Mouse (Mus musculus): ENCODE results near the gene Ube2f. TPM values are rescaled to one million over a fixed set of nuclear protein-coding genes. Genes with fewer than 3 reads are reported as not detected.

Ube2f gene
- total RNA-seq (2021), result 10 to 100 TPM; 49.3 to 55.0 TPM

DNA sequence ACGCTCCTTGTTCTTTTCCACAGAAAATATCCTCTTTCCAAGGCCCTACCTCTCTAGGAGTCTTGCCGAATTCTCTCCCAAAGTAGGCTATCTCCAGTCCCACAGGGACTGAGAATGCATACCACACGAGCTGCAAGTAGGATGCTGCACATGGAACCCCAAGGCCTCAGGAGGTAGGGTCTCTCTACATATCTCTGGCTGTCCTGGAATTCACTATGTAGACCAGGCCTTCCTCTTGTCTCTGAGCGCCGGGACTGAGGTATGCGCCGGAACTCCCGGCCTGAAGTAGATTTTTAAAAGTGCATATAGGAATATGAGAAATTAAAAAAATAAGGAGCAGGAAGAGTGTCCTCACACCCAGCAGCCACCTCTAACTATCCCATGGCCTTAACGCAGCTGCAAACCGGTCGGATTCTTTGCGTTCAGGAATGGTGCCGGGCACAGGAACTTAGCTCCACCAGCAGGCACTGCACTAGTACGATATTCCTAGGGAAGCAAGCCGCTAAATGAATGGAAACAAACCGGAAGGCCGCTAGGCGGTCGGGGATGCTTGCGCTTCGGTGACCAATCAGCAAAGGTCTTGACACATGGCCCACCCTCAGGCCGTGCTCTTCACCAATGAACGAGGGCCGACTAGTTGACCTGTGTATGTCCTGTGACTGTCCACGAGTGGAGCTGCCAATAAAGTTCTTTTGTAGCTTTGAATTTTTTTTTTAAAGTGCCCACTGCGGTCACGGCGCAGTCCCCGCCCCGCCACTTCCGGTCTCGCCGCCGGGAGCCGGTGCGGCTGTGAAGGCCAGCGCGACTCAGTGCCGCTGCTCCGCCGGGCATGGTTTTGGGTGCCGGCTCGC, at the start of gene Ube2f:
Gene Ube2f (plus strand): TSS at position 741 of the 851 bp plus-strand sequence.
- DNase-seq, result peak; percentile 92

DNA sequence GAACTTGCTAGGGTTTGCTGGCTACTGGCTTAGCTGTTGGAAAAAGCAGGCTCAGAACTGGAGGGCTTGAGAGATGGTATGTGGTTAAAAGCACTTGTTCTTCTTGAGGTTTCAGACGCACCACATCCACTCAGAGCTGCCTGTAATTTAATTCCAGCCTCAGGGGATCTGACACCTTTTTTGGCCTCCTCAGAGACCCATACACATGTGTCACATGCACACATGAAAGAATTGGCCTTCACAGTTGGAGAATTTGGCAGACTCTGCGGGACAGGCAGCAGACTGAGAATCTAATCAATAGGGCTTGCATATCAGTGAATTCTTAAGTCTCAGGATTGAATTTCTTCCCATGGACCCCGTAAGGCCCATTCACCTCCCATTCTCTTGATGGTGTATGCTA, 49.0 kb upstream of the Ube2f start:
- no peak for DNase-seq

DNA sequence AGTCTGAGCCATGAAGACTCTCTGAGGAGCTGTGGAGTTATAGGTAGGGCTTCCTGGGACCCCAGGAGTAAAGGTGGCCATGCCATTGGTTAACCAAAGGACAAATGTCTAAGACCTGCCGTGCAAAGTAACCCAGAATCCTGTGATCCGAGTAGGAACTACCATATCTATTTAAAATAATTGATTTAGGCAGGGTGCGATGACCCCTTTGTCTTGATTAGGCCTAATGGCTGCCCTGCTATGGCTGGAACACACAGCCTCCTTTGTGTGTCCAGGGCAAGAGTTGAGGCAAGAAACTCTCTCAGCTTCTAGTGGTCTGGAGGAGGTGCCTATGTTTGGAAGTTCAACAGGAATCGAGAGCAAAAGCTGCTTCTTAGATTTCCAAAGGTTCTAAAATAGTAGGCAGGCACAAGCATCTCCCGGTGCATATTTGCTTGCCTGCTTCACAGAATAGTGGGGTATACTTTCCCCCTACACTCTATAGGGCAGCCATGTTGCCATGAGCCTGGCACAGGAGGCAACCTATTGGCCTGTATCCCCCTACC, 45.8 kb upstream of the Ube2f start:
- DNase-seq, result no peak

DNA sequence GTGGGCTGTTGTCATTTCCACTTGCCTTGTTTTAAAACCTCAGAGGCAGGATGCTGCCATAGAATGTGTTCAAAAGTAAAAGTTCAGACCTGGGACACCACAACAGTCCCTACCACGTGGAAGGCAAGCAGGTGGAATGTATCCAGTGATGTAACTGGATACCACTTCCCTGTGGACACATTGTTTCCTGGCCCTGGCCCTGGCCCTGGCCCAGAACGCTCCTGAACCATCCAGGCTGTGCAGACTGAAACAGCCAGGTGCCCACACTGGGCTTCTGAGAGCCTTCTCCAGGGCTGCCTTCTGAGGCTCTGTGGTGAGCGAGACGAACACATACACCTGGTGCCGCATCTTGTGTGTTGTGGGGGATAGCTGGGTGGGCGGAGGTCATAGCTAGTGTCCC, 44.5 kb upstream of the Ube2f start:
- no peak for DNase-seq

DNA sequence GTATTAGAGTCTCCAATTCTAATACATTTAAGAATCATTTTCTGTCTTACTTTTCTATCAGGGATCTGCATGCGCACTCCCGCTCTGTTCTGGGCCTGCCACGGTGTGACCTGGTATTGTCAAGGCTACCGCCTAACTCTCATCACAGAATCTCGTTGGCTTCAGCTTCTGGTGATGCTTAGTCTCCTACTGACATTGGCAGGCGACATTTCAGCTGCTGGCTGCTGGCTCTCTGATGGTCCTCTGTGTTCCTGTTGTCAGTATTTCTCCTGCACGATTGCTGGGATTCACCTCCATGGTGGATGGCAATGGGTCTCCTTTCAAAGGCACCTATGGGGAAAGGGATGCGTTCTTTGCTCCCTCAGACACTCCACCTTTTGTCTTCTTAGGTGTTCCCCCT, 43.8 kb upstream of the Ube2f start:
- DNase-seq, result no peak

DNA sequence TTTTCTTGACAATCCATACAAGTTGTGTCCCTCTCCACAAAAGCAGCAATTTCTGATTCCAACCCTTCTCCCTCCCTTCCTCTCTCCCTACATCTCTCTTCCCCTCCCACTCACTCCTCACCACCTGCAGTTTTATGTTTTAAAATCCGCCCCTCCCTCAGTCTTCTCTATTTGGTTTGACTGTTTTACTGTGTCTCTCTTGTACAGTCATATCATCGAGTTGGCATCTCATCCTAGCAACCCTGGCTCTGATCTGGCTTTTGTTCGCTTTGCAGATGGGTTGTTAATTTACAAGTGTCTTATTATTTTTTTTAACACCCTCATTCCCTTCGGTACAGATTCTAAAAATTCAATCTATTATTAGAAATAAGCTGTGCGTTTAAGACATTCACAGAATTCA, 43.2 kb upstream of the Ube2f start:
- no peak for DNase-seq

DNA sequence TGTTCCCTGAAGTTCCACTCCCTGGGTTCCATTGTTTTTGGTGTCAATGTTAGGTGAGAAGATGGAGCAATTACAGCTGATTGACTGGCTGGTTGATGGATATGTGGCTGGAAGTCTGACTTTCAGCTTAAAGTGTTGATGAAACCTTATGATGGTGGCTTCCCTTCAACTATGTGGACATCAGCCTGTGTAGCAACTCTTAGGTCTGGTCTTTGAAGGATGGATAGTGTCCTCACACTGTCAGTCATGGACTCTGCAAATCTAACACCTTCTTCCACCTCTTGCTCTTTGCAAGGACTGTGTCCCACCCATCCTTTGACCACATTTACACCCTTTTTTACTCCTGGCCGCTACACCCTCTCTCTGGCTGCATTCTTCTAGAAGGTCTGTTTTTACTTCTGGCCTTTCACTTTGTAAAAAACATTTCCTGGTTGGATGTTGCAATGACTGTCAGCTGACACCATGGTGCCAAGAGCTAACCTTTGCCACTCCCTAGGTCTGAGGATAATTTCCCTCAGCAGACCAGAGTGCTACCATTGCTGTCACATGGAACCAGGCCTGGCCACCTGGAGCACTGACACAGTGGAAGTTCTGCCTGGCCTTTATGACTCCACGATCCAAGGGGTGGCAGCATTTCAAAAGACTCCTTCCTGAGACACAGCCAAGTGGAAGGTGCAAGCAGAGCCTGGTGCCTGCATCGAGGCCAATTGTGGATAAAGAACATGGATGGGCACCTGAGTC, 42.6 kb upstream of the Ube2f start:
- no peak for DNase-seq

DNA sequence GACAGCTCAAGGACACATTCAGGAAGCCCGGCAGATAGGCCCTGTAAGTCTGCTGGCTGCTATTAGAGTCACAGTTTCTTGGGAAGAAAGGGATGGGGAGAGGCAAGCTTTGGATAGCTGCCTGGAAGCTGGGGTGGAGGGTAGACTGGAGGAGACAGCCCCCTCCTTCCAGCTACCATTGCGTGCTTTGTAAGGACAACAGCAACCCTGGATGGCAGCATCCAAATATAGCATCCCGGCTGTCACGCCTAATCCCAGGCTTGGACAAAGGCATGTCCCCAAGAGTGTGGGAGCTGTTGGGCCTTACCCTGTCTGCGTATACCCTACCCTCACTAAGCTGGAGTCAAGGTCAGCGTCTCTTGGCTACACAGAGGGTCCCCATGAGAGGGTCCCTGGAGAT, 40.8 kb upstream of the Ube2f start:
- DNase-seq, result peak; percentile 71

DNA sequence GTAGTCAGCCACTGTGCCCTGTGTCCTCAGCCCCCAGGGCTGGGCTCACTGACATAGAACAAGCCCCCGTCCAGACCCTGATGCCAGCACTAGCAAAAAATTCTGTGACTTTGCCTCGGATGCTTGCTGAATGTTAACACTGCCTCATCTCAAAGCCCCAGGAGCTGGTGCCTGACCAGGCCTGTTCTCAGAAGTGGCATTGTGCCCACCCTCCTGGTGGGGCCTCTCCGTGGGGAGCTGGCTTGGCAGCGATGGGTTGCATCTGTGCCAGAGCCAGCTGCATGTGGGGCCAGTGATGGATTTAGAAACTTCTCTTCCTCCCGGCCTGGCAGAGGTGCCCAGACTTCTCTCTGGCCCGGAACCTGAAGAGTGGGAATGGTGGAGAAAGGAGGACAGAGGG, 40.3 kb upstream of the Ube2f start:
- DNase-seq, result peak; percentile 91

DNA sequence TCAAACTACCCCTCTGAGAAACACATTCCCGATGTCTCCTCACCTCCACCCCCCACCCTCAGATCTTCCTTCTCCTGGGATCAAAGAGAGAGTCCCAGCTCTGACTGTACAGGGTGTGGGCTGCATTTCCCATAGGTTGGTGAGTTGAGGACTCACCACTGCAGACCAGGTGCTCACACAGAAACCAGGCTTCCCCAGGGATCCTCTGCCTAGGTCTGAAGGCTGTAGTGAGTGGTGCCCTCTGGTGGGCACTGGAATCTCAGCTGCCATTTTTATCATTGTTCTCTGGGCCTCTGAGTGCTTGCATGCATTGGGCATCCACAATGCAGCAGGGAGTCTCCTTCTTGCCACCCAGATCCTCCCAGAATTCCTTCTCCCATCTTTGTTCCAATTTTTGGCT, 39.0 kb upstream of the Ube2f start:
- DNase-seq, result peak; percentile 72

DNA sequence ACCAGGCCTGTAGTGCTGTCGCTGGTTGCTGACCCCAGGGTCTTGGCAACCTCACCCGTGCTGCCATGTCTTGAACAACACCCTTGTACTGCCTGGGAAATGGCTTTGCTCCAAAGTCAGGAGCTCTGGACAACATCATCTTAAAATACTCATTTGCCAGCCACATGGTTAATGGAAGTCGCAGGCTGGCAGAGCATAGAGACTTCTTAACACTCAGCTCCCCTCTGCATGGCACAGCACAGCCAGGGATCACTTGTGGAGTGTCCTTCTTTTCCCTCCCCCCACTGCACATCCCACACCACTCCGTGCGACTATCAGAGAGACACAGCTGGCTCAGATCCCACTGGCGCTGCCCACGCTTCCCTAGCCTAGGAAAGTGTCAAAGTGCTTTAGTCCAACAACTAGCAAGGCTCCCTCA, 38.5 kb upstream of the Ube2f start:
- peak; percentile 75 for DNase-seq

DNA sequence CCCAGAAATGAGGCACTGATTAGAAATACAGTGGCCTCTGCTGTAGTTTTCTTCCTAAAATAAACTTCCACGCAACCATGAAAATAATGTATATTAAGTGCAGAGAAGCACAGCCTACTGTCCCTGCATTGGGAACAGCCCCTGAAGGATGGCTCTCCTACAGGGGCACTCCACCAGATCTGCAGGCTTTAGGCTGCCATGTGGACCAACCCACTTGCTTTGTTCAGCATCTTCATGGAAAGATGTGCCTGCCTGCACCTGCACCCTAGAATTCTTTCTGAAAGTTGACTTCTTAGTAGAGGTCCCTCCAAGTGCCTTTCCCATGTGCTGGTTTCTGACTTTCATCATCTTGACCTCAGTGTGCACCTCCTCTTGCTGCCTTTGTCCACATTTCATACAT, 34.8 kb upstream of the Ube2f start:
- DNase-seq, result no peak

DNA sequence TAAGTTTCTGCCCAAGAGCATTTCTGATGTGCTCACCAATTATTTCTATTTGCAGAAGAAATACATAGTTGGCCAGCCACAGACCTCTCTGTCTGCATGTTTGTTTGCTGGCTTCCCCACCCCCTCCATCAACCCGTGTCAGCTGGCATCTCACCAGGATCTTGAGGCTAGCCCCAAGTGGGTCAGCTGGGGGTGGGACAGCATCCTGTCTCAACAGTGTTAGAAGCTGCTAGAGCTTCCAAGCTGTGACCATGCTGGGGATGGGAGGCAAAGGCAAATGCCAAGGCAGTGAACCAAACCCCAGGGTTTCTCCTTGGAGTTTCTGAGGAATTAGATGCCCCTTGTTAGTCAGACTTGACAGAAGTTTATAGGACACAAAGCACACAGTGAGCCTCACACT, 34.1 kb upstream of the Ube2f start:
- peak; percentile 28 for DNase-seq

DNA sequence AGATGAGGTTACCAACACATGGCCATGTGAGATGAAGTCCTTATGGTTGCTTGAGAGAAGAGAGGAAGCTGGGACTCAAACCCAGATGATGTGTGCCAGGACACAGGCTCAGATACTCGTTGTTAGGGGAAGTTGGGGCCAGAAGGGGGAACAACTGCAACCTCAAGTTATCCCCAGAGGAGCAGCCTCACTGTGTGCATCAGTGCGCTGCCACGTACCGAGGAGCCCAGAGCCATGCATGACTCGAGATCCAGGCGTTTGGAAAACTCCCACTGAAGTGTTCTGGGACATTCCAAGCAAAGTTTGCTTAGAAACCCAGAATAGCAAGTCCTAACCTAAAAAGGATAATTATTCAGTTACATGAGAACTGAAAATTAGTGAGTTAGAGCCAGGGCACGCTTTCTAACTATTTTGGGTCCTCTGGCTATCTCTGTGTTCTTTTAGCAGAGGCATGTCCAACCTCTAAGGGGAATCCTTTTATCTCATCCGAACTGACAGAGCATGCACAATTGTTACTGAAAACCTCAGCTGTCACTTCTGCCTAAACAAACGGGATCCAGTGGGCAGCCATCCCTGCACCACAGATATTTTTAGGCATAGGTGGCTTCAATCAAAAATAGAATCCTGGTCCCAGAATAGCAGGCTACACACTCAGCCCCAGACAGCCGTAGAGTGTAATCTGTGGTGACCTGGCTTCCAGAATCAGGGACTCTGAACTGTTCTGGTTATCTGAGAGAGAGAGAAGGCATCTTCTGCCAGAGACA, 33.4 kb upstream of the Ube2f start:
- DNase-seq, result peak; percentile 58

DNA sequence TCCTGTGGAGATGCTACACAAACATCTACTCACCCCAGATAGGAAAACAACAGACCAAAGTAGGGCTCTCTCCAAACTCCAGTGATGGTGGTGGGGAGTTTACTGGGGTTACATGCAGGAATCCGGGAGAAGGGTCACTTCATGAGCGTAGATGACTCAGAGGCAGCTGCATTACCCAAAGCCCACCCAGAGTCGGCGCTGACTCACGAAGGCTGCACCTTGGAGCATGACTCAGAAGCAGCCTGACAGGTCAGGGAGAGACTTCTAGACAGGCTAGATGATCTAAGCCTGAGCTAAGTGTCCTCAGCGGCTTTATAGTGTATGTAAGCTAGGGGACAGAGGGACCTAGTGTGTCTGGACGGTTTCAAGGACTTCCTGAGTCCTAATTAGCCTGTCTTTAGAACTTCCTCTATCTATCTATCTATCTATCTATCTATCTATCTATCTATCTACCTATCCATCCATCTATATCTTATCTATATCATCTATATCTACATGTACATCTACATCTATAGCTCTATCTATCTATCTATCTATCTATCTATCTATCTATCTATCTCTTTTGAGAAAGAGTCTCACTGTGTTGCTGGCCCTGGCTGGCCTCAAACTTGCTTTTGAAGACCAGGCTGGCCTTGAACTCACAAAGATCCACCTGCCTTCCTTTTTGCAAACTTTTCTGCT, 30.3 kb upstream of the Ube2f start:
- DNase-seq, result no peak

DNA sequence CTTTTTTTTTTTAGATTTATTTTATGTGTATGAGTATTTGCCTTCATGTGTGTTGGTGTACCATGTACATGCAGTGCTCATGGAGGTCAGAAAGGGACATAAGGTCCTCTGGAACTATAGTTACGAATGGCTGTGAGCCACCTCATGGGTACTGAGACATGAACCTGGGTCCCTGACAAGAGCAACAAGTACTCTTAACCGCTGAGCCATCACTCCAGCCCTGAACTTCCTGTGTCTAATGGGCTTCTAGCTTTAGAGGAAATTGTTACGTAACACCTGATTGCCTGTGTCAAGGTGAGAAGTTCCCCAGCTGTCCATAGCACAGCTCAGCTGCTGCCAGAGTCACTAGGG, 29.8 kb upstream of the Ube2f start:
- DNase-seq, result no peak

DNA sequence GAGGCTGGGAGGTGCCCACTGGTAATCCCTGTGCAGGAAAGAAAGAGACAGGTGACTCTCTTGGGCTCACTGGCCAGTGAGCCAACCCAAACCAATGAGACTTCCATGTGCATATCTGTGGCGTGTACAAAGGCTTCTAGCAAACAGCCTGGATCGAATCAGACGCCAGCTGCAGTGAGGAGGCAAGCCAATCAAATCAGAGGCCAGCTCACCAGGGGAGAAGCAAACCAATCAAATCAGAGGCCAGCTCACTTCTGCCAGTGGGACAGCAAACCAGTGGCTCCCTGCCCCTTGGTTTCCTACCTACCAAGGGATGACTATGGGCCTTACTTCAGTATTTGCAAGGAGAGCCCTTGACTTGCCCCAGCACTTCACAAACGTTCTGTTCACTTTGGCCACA, 23.5 kb upstream of the Ube2f start:
- no peak for DNase-seq

DNA sequence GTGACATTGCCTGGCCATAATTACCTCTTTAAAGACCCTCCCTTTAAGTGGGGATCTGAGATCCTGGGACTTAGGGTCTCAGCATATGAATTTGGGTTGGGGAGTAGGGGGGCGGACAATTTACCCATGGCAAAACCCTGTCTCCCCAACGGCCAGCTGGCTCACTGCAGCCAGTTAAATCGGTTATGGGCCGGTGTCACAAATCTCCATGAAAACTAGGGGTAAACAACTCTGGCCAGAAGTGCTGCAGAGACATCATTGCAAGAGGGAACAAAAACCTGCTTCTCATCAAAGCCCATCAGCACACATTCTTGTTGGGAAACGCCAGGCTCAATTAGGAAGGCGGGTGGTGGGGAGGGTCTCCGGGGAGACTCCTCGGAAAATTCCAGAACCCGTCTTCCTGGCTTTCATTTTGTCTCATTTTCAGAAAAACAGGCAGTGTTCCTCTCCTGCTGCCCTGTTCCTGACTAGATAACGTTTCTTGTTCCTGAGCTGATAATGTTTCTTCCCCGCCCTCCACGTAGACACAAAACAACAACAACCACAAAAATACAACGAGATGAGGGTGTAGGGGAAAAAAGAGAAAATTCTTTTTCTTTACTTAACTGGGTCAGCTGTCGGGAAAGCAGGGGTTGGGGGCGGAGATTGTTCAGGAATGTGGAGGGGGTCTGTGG, 22.6 kb upstream of the Ube2f start:
- DNase-seq, result no peak

DNA sequence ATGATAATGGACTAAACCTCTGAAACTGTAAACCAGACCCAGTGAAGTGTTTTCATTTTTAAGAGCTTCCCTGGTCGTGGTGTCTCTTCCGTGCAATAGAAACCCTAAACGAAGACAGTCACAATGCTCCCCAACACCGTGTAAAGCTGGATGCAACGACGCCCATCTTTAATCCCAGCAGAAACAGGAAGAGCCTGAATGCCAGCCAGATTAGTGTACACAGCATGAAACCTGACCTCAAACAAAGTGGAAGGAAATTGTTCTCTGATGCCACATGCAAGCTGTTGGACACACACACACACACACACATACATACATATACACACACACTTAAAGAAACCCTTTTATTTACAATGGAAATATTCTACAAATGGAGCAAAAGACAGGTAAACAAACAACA, 19.0 kb upstream of the Ube2f start:
- DNase-seq, result no peak

DNA sequence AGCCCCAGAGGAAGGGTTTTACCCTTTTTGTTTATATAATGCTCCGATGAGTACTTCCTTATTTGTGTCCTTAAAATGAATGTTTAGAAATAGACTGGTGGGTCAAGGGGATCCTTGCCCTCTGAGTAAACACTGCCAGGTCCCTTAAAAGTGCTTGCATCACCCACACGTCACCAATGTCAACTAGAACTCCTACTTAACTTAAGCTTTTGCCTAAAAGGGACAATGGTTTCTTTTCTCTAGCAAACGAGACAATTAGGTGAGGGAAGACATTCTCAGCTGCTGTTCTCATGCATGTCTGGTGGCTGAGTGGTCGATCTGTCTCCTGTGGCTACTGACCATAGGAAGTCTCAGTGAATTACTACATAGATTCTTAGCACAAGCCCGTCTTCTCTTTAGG, 18.2 kb upstream of the Ube2f start:
- no peak for DNase-seq

DNA sequence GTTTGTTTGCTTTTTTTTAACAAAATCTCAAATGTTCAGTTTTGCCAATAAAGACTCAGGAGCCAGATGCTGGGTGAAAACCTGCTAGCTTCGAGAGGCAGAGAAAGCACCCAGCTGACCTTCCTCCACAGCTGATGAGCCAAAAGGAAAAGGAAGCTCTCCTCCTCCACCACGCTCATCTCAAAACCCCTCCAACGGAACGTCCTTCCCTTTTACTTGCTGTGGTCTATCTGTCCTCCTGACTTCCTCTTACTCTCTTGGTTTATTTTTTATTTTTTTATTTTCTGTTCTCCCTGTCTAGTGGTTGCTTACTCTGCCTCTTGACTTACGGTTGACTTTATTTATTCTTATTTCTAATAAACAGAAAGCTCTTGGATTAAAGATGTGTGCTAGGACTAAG, 14.7 kb upstream of the Ube2f start:
- DNase-seq, result no peak

DNA sequence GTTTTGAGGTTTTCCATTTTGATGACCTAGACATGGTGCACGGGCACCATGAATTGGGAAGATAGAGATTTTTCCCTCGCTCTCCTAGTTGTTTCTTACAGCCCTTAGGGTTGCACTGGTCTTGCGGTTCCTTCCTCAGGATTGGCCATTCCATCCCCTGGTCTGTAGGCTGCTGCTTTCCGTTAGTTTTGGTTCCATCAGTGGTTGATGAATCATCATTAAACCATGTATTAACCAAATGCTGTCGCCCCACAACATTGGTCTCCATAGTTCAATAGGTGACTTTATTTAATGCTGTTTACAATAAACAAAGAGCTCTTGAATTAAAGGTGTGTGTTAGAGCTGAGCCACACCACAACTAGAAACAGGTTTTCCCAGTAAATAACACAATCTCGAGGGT, 12.4 kb upstream of the Ube2f start:
- DNase-seq, result no peak

Data from heart, postnatal 4 days (tissue).